Mouse (Mus musculus) midbrain, postnatal 0 days (tissue): Measurements from ENCODE around the gene Rai14. TPM values are rescaled to one million over a fixed set of nuclear protein-coding genes. Genes with fewer than 3 reads are reported as not detected.

Experiments
- ATAC-seq: fragments of 200-750 bp; cut with Nextera tagmentation; 2 replicates; pipeline ENCODE4 v1.8.0; 2017; ENCODE audit warnings: moderate number of reproducible peaks, mild to moderate bottlenecking, moderate TSS enrichment, moderate library complexity; ENCODE audit not compliant: low FRiP score
- DNase-seq: peaks from one replicate; pipeline ENCODE4 v3.0.0-alpha.2; 2015; ENCODE audit warnings: low spot score
- H3K27ac ChIP-seq: fragments of 300-500 bp; sonication (generic); 2 replicates; pipeline ENCODE4 v1.5.1; 2014; ENCODE audit warnings: low read depth, mild to moderate bottlenecking, low read length, mixed read lengths
- H3K27me3 ChIP-seq: fragments of 300-500 bp; sonication (generic); 2 replicates; pipeline ENCODE4 v1.6.1; 2014; ENCODE audit warnings: low read length, control low read depth, mixed read lengths; ENCODE audit not compliant: insufficient read depth
- H3K36me3 ChIP-seq: fragments of 300-500 bp; sonication (generic); 2 replicates; pipeline ENCODE4 v1.6.1; 2014; ENCODE audit warnings: low read length, control low read depth, mixed read lengths; ENCODE audit not compliant: insufficient read depth
- H3K4me1 ChIP-seq: fragments of 300-500 bp; sonication (generic); 2 replicates; pipeline ENCODE4 v1.6.1; 2014; ENCODE audit warnings: mild to moderate bottlenecking, control low read depth, antibody characterized with exemption, low read length, mixed read lengths; ENCODE audit not compliant: insufficient read depth
- H3K4me2 ChIP-seq: fragments of 300-500 bp; sonication (generic); 2 replicates; pipeline ENCODE4 v1.6.1; 2014; ENCODE audit warnings: low read depth, mild to moderate bottlenecking, low read length, mixed read lengths; ENCODE audit not compliant: poor library complexity, severe bottlenecking
- H3K4me3 ChIP-seq: fragments of 300-500 bp; sonication (generic); 2 replicates; pipeline ENCODE4 v1.5.1; 2014; ENCODE audit warnings: low read depth, mild to moderate bottlenecking, low read length, moderate library complexity
- H3K9ac ChIP-seq: fragments of 300-500 bp; sonication (generic); replicated peaks from 2 replicates; pipeline ENCODE4 v1.6.1; 2014; ENCODE audit warnings: mild to moderate bottlenecking, low read length, moderate library complexity, mixed read lengths; ENCODE audit not compliant: poor library complexity, severe bottlenecking
- H3K9me3 ChIP-seq: fragments of 300-500 bp; sonication (generic); 2 replicates; pipeline ENCODE4 v1.6.1; 2016; ENCODE audit warnings: low read length, control low read depth
- CTCF ChIP-seq: IDR thresholded peaks from 2 replicates; pipeline ENCODE4 v1.5.1; 2016; ENCODE audit warnings: antibody characterized with exemption, mild to moderate bottlenecking
- WGBS: fragments of 180-500 bp; shearing (Covaris S2); extraction: QIAGEN DNeasy Blood & Tissue Kit; methylation state at CpG from one replicate; pipeline ENCODE4 v1.1.7; 2014; 5-methylcytosine and 5-hydroxymethylcytosine counted together
- polyA plus RNA-seq: library from polyadenylated mRNA; unstranded; fragments of >200 nt; fragmentation: Nextera tagmentation; extraction: Ambion mirVana; gene quantifications from 2 replicates; pipeline ENCODE4 v1.2.1, GENCODE M21; 2015
- total RNA-seq: library from RNA; depleted of rRNA; stranded (reverse); fragments of >200 nt; gene quantifications from 2 replicates; pipeline ENCODE4 v1.2.3, GENCODE M21; 2014

Rai14 gene
- total and polyA plus RNA-seq, 2 experiments from 2014 or later, result 4.3 to 9.0 TPM

- no peaks in the 10 kb centered on the region for H3K4me1 ChIP-seq
- no peak overlapping the region for H3K4me2 ChIP-seq
- no peak overlapping the region for H3K27ac ChIP-seq
- H3K9ac ChIP-seq, result no peak overlapping the region
- DNase-seq, result no peak
- TF ChIP-seq CTCF, result no peak
- no peaks in the 10 kb centered on the region for H3K36me3 ChIP-seq
- H3K27me3 ChIP-seq, result no peaks in the 10 kb centered on the region
- WGBS, result 78% methylated on average over 4 of the region's 4 CpGs
- ATAC-seq, result no peak
- no peak overlapping the region for H3K4me3 ChIP-seq
- no peaks in the 10 kb centered on the region for H3K9me3 ChIP-seq
These were observed 42.6 kb downstream of the Rai14 start for GRCm38 (mm10) chr15:10671868-10672267.

GRCm38 (mm10) chr15:10670107-10670506, 44.3 kb downstream of the Rai14 start:
- TF ChIP-seq CTCF, result no peak

GRCm38 (mm10) chr15:10668120-10668900, 46.1 kb downstream of the Rai14 start:
- Histone ChIP-seq H3K4me3 (no peak overlapping the region), H3K4me1 (no peaks in the 10 kb centered on the region), H3K27me3 (no peaks in the 10 kb centered on the region), H3K27ac (no peak overlapping the region), H3K9me3 (no peaks in the 10 kb centered on the region), H3K4me2 (no peak overlapping the region), H3K36me3 (no peaks in the 10 kb centered on the region), H3K9ac (no peak overlapping the region)
- DNase-seq (no peak), ATAC-seq (no peak)
- TF ChIP-seq CTCF, result no peak
- WGBS, result 60% methylated on average over 10 of the region's 10 CpGs

More at GRCm38 (mm10) chr15:10670107-10670506, 44.3 kb downstream of the Rai14 start:
- Histone ChIP-seq H3K9me3 (no peaks in the 10 kb centered on the region), H3K36me3 (no peaks in the 10 kb centered on the region), H3K9ac (no peak overlapping the region), H3K4me3 (no peak overlapping the region), H3K27ac (no peak overlapping the region), H3K4me2 (no peak overlapping the region), H3K4me1 (no peaks in the 10 kb centered on the region), H3K27me3 (no peaks in the 10 kb centered on the region)
- ATAC-seq (no peak), DNase-seq (no peak)
- WGBS, result 58% methylated on average over 7 of the region's 7 CpGs

GRCm38 (mm10) chr15:10665816-10666215, 48.6 kb downstream of the Rai14 start:
- no peaks in the 10 kb centered on the region for H3K9me3 ChIP-seq
- 90% methylated on average over 8 of the region's 8 CpGs for WGBS

GRCm38 (mm10) chr15:10664529-10664898, 49.9 kb downstream of the Rai14 start:
- no peak for DNase-seq
- Histone ChIP-seq H3K4me1 (no peaks in the 10 kb centered on the region), H3K36me3 (no peaks in the 10 kb centered on the region), H3K4me2 (no peak overlapping the region), H3K4me3 (no peak overlapping the region), H3K9ac (no peak overlapping the region), H3K27me3 (no peaks in the 10 kb centered on the region), H3K9me3 (no peaks in the 10 kb centered on the region), H3K27ac (no peak overlapping the region)
- 84% methylated on average over 5 of the region's 5 CpGs for WGBS
- ATAC-seq, result no peak
- no peak for TF ChIP-seq CTCF

More at GRCm38 (mm10) chr15:10665816-10666215, 48.6 kb downstream of the Rai14 start:
- no peaks in the 10 kb centered on the region for H3K36me3 ChIP-seq
- H3K4me1 ChIP-seq, result no peaks in the 10 kb centered on the region
- no peak overlapping the region for H3K9ac ChIP-seq
- no peak overlapping the region for H3K4me2 ChIP-seq
- no peak for ATAC-seq
- no peak overlapping the region for H3K4me3 ChIP-seq
- no peak for TF ChIP-seq CTCF
- no peak overlapping the region for H3K27ac ChIP-seq
- H3K27me3 ChIP-seq, result no peaks in the 10 kb centered on the region
- no peak for DNase-seq

- Histone ChIP-seq H3K9ac (no peak overlapping the region), H3K9me3 (no peaks in the 10 kb centered on the region), H3K27me3 (no peaks in the 10 kb centered on the region), H3K4me1 (no peaks in the 10 kb centered on the region), H3K4me2 (no peak overlapping the region), H3K27ac (no peak overlapping the region), H3K4me3 (no peak overlapping the region), H3K36me3 (no peaks in the 10 kb centered on the region)
- 73% methylated on average over 5 of the region's 5 CpGs for WGBS
- no peak for TF ChIP-seq CTCF
- DNase-seq, result no peak
- no peak for ATAC-seq
These were observed 50.5 kb downstream of the Rai14 start for GRCm38 (mm10) chr15:10663793-10664528.
